Mouse (Mus musculus) E14TG2a.4 (cell line): ENCODE measurements around the gene Mlip.

Source experiments
- CTCF ChIP-seq: conservative IDR thresholded peaks from 2 replicates; pipeline ENCODE4 v1.5.1; 2014; ENCODE audit warnings: low read length
- NANOG ChIP-seq: IDR thresholded peaks from 2 replicates; pipeline ENCODE4 v1.6.1; 2014; ENCODE audit warnings: borderline replicate concordance, low read length, mixed read lengths
- POU5F1 ChIP-seq: IDR thresholded peaks from 2 replicates; pipeline ENCODE4 v1.6.1; 2014; ENCODE audit warnings: low read length, borderline replicate concordance

- TF ChIP-seq CTCF = no peak
- TF ChIP-seq NANOG = no peak
- TF ChIP-seq POU5F1 = no peak
Observed at GRCm38 (mm10) chr9:77399801-77400200, 47.0 kb upstream of the Mlip start.
